Mouse (Mus musculus) liver, embryonic 15.5 days (tissue): ENCODE data around the gene Sqstm1. TPM values are rescaled to one million over a fixed set of nuclear protein-coding genes. Genes with fewer than 3 reads are reported as not detected.

Experiments
- ATAC-seq: fragments of 200-750 bp; cut with Nextera tagmentation; 2 replicates; pipeline ENCODE4 v1.8.0; 2017; ENCODE audit warnings: moderate number of reproducible peaks, mild to moderate bottlenecking, moderate library complexity; ENCODE audit not compliant: insufficient read depth
- H3K27ac ChIP-seq: fragments of 300-500 bp; sonication (generic); replicated peaks from 2 replicates; pipeline ENCODE4 v1.5.1; 2015; ENCODE audit warnings: mild to moderate bottlenecking, inconsistent platforms
- H3K27me3 ChIP-seq: fragments of 300-500 bp; sonication (generic); 2 replicates; pipeline ENCODE4 v1.6.1; 2015; ENCODE audit warnings: mild to moderate bottlenecking, inconsistent platforms
- H3K36me3 ChIP-seq: fragments of 300-500 bp; sonication (generic); replicated peaks from 2 replicates; pipeline ENCODE4 v1.6.1; 2015; ENCODE audit warnings: moderate library complexity, mild to moderate bottlenecking, inconsistent platforms
- H3K4me1 ChIP-seq: fragments of 300-500 bp; sonication (generic); replicated peaks from 2 replicates; pipeline ENCODE4 v1.6.1; 2015; ENCODE audit warnings: inconsistent platforms
- H3K4me2 ChIP-seq: fragments of 300-500 bp; sonication (generic); 2 replicates; pipeline ENCODE4 v1.6.1; 2015; ENCODE audit warnings: moderate library complexity, mild to moderate bottlenecking, inconsistent platforms
- H3K4me3 ChIP-seq: fragments of 300-500 bp; sonication (generic); replicated peaks from 2 replicates; pipeline ENCODE4 v1.5.1; 2015; ENCODE audit warnings: mild to moderate bottlenecking, inconsistent platforms
- H3K9ac ChIP-seq: fragments of 300-500 bp; sonication (generic); 2 replicates; pipeline ENCODE4 v1.6.1; 2015; ENCODE audit warnings: moderate library complexity, mild to moderate bottlenecking, inconsistent platforms
- H3K9me3 ChIP-seq: fragments of 300-500 bp; sonication (generic); replicated peaks from 2 replicates; pipeline ENCODE4 v1.6.1; 2016; ENCODE audit warnings: inconsistent platforms
- WGBS: fragments of 180-500 bp; shearing (Covaris S2); methylation state at CpG from one replicate; pipeline ENCODE4 v1.1.7; 2015; ENCODE audit warnings: mixed read lengths; ENCODE audit not compliant: insufficient replicate concordance; 5-methylcytosine and 5-hydroxymethylcytosine counted together
- polyA plus RNA-seq: library from polyadenylated mRNA; unstranded; fragments of >200 nt; fragmentation: Nextera tagmentation; extraction: Ambion mirVana; gene quantifications from 2 replicates; pipeline ENCODE4 v1.2.1, GENCODE M21; 2015

The Sqstm1 gene
- polyA plus RNA-seq, 1 experiment from 2014 or later = 161 TPM

GRCm38 (mm10) chr11:50206037-50206436 is 4.6 kb downstream of the Sqstm1 start:
- ATAC-seq = no peak
- H3K9me3 ChIP-seq = no peaks in the 10 kb centered on the region
- no peaks in the 10 kb centered on the region for H3K27me3 ChIP-seq
- H3K36me3 ChIP-seq = peaks cover 74% of the 10 kb centered on the region
- no peak overlapping the region for H3K4me2 ChIP-seq
- no peak overlapping the region for H3K27ac ChIP-seq
- 66% methylated on average over 2 of the region's 2 CpGs for WGBS
- H3K4me3 ChIP-seq = no peak overlapping the region
- no peak overlapping the region for H3K9ac ChIP-seq
- peaks cover 38% of the 10 kb centered on the region for H3K4me1 ChIP-seq

GRCm38 (mm10) chr11:50205434-50205833 is 5.2 kb downstream of the Sqstm1 start:
- 73% methylated on average over 3 of the region's 3 CpGs for WGBS
- peaks cover 80% of the 10 kb centered on the region for H3K36me3 ChIP-seq

GRCm38 (mm10) chr11:50203302-50203827 is 7.3 kb downstream of the Sqstm1 start:
- H3K4me3 ChIP-seq = no peak overlapping the region
- no peak overlapping the region for H3K4me2 ChIP-seq
- H3K9ac ChIP-seq = no peak overlapping the region
- peaks cover 30% of the 10 kb centered on the region for H3K4me1 ChIP-seq
- peak; percentile 11; the same call in 1 of the 2 replicates for ATAC-seq
- H3K27me3 ChIP-seq = no peaks in the 10 kb centered on the region
- no peak overlapping the region for H3K27ac ChIP-seq
- 79% methylated on average over 9 of the region's 9 CpGs for WGBS
- peaks cover 95% of the 10 kb centered on the region for H3K36me3 ChIP-seq
- no peaks in the 10 kb centered on the region for H3K9me3 ChIP-seq

More at GRCm38 (mm10) chr11:50205434-50205833, 5.2 kb downstream of the Sqstm1 start:
- Histone ChIP-seq H3K9me3 (no peaks in the 10 kb centered on the region), H3K4me3 (no peak overlapping the region), H3K9ac (no peak overlapping the region), H3K4me2 (no peak overlapping the region), H3K27ac (no peak overlapping the region), H3K4me1 (peaks cover 39% of the 10 kb centered on the region), H3K27me3 (no peaks in the 10 kb centered on the region)
- ATAC-seq = no peak

DNA sequence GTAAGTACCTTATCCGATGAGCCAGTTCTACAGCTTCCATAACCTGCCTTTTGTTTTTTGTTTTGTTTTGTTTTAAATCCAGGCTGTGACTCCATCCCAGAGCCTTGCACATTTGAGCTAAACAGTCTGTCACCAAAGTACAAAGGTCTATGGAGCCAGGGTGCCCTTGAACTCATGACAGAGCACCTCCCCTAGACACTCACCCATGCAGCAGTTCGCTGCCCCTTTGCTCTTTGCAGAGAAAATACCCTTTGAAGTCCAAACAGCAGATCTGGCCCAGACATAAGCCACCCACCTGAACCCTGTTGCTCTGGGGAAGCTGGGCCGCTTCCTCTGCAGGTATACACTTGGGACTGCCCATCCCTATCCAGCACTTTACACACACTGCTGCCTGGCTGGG is 9.0 kb downstream of the Sqstm1 start:
- Histone ChIP-seq H3K4me3 (no peak overlapping the region), H3K27me3 (no peaks in the 10 kb centered on the region), H3K27ac (0 out of 2 replicates have a peak overlapping the region, but pooled peaks have one; percentile 48), H3K9me3 (no peaks in the 10 kb centered on the region), H3K9ac (no peak overlapping the region), H3K36me3 (peaks cover 95% of the 10 kb centered on the region), H3K4me2 (no peak overlapping the region), H3K4me1 (peaks cover 26% of the 10 kb centered on the region)
- 79% methylated on average over 3 of the region's 3 CpGs for WGBS
- ATAC-seq = peak; percentile 32

- H3K36me3 ChIP-seq = peaks cover 86% of the 10 kb centered on the region
- no peak for ATAC-seq
- H3K9ac ChIP-seq = no peak overlapping the region
- no peaks in the 10 kb centered on the region for H3K9me3 ChIP-seq
- WGBS = 70% methylated on average over 8 of the region's 8 CpGs
- no peak overlapping the region for H3K4me2 ChIP-seq
- H3K27ac ChIP-seq = no peak overlapping the region
- H3K4me3 ChIP-seq = no peak overlapping the region
- H3K27me3 ChIP-seq = no peaks in the 10 kb centered on the region
- H3K4me1 ChIP-seq = peaks cover 30% of the 10 kb centered on the region
These were observed 10.0 kb downstream of the Sqstm1 start for GRCm38 (mm10) chr11:50200613-50201012.

DNA sequence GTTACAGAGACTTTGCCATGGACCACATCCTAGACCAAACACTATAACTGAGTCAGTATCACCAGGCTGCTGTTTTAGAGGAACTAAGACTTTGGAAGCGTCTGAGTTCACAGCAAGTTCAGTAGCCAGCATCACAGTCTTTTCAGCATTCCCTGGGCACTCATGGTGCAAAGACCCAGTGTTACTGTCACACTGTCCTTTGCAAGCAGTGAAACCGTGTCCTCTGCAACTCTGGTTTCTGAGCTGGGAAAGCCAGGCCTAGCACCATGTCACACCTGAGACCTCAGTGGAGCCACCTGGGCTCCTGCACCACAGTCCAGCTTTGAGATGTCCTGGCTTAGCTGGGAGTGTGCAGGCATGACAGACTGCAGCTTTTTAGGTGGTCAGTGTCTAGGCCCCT is 11.7 kb downstream of the Sqstm1 start:
- no peak overlapping the region for H3K9ac ChIP-seq
- H3K9me3 ChIP-seq = no peaks in the 10 kb centered on the region
- ATAC-seq = no peak
- H3K36me3 ChIP-seq = peaks cover 69% of the 10 kb centered on the region
- H3K27ac ChIP-seq = no peak overlapping the region
- peaks cover 24% of the 10 kb centered on the region for H3K4me1 ChIP-seq
- no peak overlapping the region for H3K4me2 ChIP-seq
- H3K27me3 ChIP-seq = no peaks in the 10 kb centered on the region
- no peak overlapping the region for H3K4me3 ChIP-seq
- 81% methylated on average over 2 of the region's 2 CpGs for WGBS

- ATAC-seq = no peak
- H3K4me1 ChIP-seq = peaks cover 24% of the 10 kb centered on the region
- no peak overlapping the region for H3K4me3 ChIP-seq
- no peak overlapping the region for H3K4me2 ChIP-seq
- H3K27me3 ChIP-seq = no peaks in the 10 kb centered on the region
- WGBS = 73% methylated on average over 4 of the region's 5 CpGs
- H3K27ac ChIP-seq = peak overlapping the region; percentile 45; the same call in 1 of the 2 replicates
- no peaks in the 10 kb centered on the region for H3K9me3 ChIP-seq
- peaks cover 64% of the 10 kb centered on the region for H3K36me3 ChIP-seq
- H3K9ac ChIP-seq = no peak overlapping the region
These were observed 12.3 kb downstream of the Sqstm1 start for GRCm38 (mm10) chr11:50198219-50198846.

- no peaks in the 10 kb centered on the region for H3K9me3 ChIP-seq
- H3K4me1 ChIP-seq = peaks cover 24% of the 10 kb centered on the region
- no peak overlapping the region for H3K4me2 ChIP-seq
These were observed 13.1 kb downstream of the Sqstm1 start for GRCm38 (mm10) chr11:50197500-50197899.

GRCm38 (mm10) chr11:50194793-50195192 is 15.8 kb downstream of the Sqstm1 start:
- no peak overlapping the region for H3K27ac ChIP-seq
- no peaks in the 10 kb centered on the region for H3K27me3 ChIP-seq
- no peak for ATAC-seq
- no peak overlapping the region for H3K4me2 ChIP-seq
- no peaks in the 10 kb centered on the region for H3K9me3 ChIP-seq
- H3K36me3 ChIP-seq = peaks cover 29% of the 10 kb centered on the region
- 57% methylated on average over 4 of the region's 4 CpGs for WGBS
- H3K4me1 ChIP-seq = 0 out of 2 replicates have a peak, but pooled peaks cover 10% of the 10 kb centered on the region
- H3K4me3 ChIP-seq = no peak overlapping the region
- H3K9ac ChIP-seq = no peak overlapping the region

More at GRCm38 (mm10) chr11:50197500-50197899, 13.1 kb downstream of the Sqstm1 start:
- Histone ChIP-seq H3K36me3 (peaks cover 56% of the 10 kb centered on the region), H3K4me3 (no peak overlapping the region), H3K9ac (no peak overlapping the region), H3K27me3 (no peaks in the 10 kb centered on the region), H3K27ac (0 out of 2 replicates have a peak overlapping the region, but pooled peaks have one; percentile 9)
- ATAC-seq = no peak
- 84% methylated on average over 4 of the region's 4 CpGs for WGBS

DNA sequence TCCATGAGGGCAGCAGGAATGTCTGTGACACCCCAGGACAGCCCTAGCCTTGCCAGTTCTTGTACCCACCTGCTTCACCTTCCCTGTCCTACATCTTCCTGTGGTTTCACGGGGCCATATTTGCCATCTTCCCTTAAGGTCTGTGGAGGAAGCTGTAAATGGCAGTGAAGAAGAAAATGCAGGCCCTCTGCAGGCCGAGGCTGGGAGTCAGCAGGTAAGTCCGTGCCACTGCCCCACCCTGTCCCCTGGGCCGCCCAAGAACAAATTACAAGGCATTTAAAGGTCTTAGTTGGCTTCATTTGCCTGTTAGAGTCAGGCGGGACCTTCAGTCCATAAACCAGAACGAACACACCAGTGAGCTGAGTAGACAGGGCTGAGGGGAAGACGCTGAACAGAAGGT is 16.6 kb downstream of the Sqstm1 start:
- Histone ChIP-seq H3K4me1 (0 out of 2 replicates have a peak, but pooled peaks cover 10% of the 10 kb centered on the region), H3K27ac (no peak overlapping the region), H3K9ac (no peak overlapping the region), H3K36me3 (peaks cover 22% of the 10 kb centered on the region), H3K27me3 (no peaks in the 10 kb centered on the region), H3K4me2 (no peak overlapping the region), H3K9me3 (no peaks in the 10 kb centered on the region), H3K4me3 (no peak overlapping the region)
- no peak for ATAC-seq
- 68% methylated on average over 7 of the region's 7 CpGs for WGBS

- Histone ChIP-seq H3K36me3 (peaks cover 6% of the 10 kb centered on the region; the same call in 1 of the 2 replicates), H3K4me1 (0 out of 2 replicates have a peak, but pooled peaks cover 13% of the 10 kb centered on the region), H3K27ac (no peak overlapping the region), H3K4me3 (no peak overlapping the region), H3K27me3 (no peaks in the 10 kb centered on the region), H3K4me2 (no peak overlapping the region), H3K9ac (no peak overlapping the region), H3K9me3 (no peaks in the 10 kb centered on the region)
- 84% methylated on average over 3 of the region's 3 CpGs for WGBS
- no peak for ATAC-seq
These were observed 18.3 kb downstream of the Sqstm1 start for GRCm38 (mm10) chr11:50192278-50192677.
